Mouse (Mus musculus): Measurements from ENCODE around the gene Gmppa. TPM values are rescaled to one million over a fixed set of nuclear protein-coding genes. Genes with fewer than 3 reads are reported as not detected.

Gene Gmppa
- total RNA-seq, 2 experiments from 2014 or later, result 67.1 to 70.4 TPM

DNA sequence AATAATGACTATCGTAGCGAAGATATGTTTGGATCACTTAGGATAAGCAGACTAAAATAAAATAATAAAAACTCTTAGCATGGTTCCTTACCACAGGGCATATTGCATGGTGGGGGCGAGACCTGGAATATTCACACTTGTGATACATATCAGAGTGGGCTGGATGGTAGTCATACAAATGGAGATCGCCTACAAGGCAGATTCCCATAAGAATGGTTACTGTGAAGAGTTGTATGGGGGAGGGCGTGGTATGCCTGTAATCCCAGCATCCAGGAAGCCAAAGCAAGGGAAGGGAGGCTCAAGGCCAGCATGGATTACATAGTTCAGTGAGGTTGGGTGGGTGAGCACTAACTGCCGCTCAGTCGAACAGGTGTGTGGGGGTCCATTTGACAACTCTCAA, 45.0 kb downstream of the Gmppa start:
- DNase-seq (ENCODE audit: low spot score in 2 of 2), result peak in 1 of 2 experiments; percentile 39

DNA sequence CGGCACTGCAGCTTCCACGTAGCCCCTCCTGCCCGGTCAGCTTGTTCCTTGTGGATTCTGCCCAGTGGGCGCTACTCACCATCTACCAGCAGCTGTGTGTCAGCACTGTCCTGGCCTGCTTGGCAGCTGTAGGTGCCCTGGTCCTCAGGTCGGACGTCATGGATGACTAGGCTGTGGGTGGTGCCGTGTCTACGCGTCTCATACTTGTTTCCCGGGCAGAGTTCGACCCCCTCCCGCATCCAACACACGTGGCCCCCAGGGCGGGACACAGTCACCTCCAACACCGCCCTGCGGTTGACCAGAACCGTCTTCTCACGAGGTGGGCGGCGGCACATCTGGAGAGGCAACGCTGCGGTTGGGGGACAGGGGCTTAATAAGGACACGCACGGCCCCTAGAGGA, 50.8 kb downstream of the Gmppa start:
- peak in 1 of 2 experiments; percentile 36 for DNase-seq (ENCODE audit: low spot score in 2 of 2)

DNA sequence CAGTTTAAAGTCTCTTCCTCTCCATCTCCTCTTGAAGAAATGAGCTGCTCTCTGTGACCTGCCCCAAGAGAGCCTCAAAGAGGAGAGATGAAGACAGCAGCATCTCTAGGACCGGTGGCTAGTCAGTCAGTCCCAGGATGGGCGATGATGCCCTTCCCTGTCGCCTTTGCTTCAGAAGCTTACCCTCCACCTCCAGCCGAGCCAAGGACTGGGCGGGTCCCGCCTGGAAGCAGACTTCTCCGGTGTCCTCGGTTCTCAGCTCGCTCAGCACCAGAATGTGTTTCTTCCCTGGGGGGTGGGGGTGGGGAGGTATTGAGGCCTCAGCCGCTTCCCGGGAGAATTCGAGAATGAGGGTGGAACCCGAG, 51.3 kb downstream of the Gmppa start:
- DNase-seq (ENCODE audit: low spot score in 2 of 2), result no peak

DNA sequence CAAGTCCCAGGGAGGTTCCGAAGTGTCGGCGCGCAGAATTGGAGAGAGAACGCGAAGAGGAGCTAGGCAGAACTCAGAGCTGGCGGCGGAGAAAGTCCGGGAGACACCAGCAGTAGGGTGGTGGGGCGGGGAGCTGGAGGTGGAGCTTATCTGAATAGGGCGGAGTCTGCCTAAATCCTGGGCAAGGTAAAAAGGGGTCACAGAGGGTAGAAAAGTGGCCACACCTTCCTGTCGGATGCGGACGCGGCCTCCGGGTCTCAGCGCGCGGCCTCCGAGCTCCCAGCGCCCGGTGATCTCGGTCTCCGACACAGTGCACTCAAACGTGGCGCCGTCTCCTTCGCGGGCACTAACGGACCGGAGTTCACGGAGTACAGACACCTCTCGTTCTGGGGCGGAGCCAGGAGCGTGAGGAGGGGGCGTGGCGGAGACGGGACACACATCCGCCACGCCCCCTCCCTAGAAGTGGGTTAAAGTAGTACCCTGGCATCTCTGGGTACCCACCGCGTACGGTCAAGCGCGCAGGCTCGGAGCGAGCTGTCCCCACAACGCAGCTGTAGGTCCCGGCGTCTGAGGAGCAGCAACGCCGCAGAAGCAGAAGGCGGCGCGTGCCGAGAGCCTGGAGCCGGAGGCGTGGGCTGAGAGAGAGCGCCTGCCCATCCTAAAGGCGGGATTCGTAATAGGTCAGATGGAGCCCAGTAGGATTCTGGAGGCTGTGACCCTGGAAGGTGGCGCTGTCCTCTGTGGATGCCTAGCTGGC, 51.9 kb downstream of the Gmppa start:
- peak; percentile 61 to 62 for DNase-seq (ENCODE audit: low spot score in 2 of 2)

DNA sequence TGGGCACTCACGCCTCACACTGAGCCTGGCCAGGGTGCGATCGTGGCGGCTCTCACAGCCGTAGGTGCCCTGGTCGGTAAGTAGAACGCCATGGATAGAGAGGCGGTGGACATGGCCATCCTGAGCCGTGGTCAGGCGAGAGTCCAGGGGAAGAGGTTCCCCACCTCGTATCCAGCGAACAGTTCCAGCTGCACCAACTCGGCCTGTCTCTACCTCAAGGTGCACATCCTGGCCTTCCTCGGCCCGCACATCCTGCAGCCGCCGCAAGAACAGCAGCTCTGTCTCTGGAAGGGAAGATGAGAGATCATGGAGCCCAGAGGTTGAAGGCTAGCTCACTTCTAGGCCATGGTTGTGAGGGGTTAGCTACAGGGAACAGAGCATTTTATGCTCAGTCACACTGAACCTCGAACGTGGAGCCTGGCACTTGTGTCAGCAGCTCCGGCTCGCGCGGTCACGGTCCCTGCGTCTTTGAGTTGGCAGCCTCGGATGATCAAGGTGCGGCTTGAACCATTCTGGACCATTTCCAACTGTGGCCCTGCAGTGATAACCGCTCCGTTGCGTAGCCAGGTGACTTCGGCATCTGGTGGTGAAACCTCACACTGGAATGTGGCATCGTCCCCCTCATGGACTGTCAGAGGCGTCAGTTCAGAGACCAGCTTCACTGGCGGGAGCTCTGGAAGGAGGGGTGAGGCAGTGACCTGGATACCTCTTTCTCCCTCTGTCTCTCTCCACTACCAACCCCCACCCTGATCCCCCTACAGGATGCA, 55.2 kb downstream of the Gmppa start:
- DNase-seq (ENCODE audit: low spot score in 2 of 2), result no peak

DNA sequence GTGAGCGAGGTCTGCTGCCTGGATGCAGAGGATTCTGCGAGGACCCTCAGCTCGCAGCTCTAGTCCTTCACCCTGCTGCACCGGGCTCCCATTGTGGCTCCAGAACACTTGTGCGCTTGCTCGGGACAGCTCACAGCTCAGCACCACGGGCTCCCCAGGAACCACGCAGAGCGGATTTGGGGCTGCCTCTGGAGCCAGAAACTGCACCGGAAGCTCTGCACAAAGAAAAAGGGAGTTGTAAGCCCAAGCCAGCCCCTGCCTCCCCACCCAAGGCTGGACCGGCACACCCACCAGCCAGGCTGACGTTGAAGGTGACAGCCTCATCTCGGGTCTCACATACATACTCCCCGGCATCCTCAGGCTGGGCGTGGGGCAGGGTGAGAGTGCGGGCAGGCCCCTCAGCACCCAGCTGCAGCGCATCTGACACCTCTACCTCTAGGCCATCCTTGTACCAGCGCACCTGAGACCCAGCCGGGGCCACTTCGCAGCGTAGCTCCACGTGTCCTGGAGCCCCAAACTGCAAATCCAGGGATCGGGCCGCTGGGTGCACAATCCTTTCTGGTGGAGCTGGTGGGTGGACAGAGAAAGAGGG, 56.9 kb downstream of the Gmppa start:
- no peak for DNase-seq (ENCODE audit: low spot score in 2 of 2)

Other genes with a start within 250 kb of the Gmppa start
- gene Ankzf1, start 243.8 kb upstream of the Gmppa start, total RNA-seq (2021), result 10 to 100 TPM; 24.4 to 27.0 TPM
- 100 to 1,000 TPM; 124 to 125 TPM for gene Atg9a, start 243.7 kb upstream of the Gmppa start, total RNA-seq (2021)
- gene Glb1l, start 225.1 kb upstream of the Gmppa start, total RNA-seq (2021), result 10 to 100 TPM; 10.8 to 12.2 TPM
- gene Stk16, start 225.1 kb upstream of the Gmppa start, total RNA-seq (2021), result 10 to 100 TPM; 86.2 to 89.3 TPM
- 100 to 1,000 TPM; 630 to 703 TPM for gene Tuba4a, start 216.1 kb upstream of the Gmppa start, total RNA-seq (2021)
- not detected for gene A630095N17Rik, start 203.8 kb upstream of the Gmppa start, total RNA-seq (2021)
- gene Dnajb2, start 199.5 kb upstream of the Gmppa start, total RNA-seq (2021), result 100 to 1,000 TPM; 107 to 116 TPM
- 100 to 1,000 TPM; 480 to 486 TPM for gene Ptprn, start 171.4 kb upstream of the Gmppa start, total RNA-seq (2021)
- gene Resp18, start 157.5 kb upstream of the Gmppa start, total RNA-seq (2021), result 100 to 1,000 TPM; 169 to 185 TPM
- gene Dnpep, start 117.9 kb upstream of the Gmppa start, total RNA-seq (2021), result 10 to 100 TPM; 56.5 to 57.4 TPM
- gene Des, start 75.6 kb upstream of the Gmppa start, total RNA-seq (2021), result under 1 TPM; 0.88 to 0.91 TPM
- gene Speg, start 60.6 kb upstream of the Gmppa start, total RNA-seq (2021), result 100 to 1,000 TPM; 181 to 191 TPM
- 10 to 100 TPM; 16.2 to 19.6 TPM for gene Asic4, start 14.5 kb downstream of the Gmppa start, total RNA-seq (2021)
- gene Chpf, start 43.4 kb downstream of the Gmppa start, total RNA-seq (2021), result 10 to 100 TPM; 87.2 to 93.6 TPM
- gene Tmem198, start 43.6 kb downstream of the Gmppa start, total RNA-seq (2021), result 100 to 1,000 TPM in 1 of 2 experiments, 10 to 100 TPM in 1; 93.8 to 107 TPM
- gene Obsl1, start 70.5 kb downstream of the Gmppa start, total RNA-seq (2021), result 10 to 100 TPM; 26.6 to 29.6 TPM
- 10 to 100 TPM; 21.5 to 25.2 TPM for gene Inha, start 71.1 kb downstream of the Gmppa start, total RNA-seq (2021)
- 10 to 100 TPM; 30.9 to 34.9 TPM for gene Stk11ip, start 85.6 kb downstream of the Gmppa start, total RNA-seq (2021)
- 100 to 1,000 TPM; 175 to 178 TPM for gene Slc4a3, start 110.3 kb downstream of the Gmppa start, total RNA-seq (2021)

Data from left cerebral cortex, adult 18-20 months (tissue).